Mouse (Mus musculus): ENCODE data around the gene Fam47e.
"Not testable (repeated sequence)": the region's sequence is repeated elsewhere in the genome, so short reads cannot be mapped to it uniquely, and the experiment has no call there.

The Fam47e gene

GRCm38 (mm10) chr5:92554891-92555511 lies at the start of gene Fam47e:
Fam47e (plus strand) TSS chr5:92555069.
- CTCF ChIA-PET, result interaction anchor here in 2 of 4 experiments (0.6 to 2.4 kb wide), 5 partner anchors 15 to 157 kb away, joined by 3 to 7 read pairs (median 4); no protein-coding TSS in a partner anchor
- POLR2A ChIA-PET, result interaction anchor here in 2 of 4 experiments (0.5 to 1.6 kb wide), 3 partner anchors 120 to 255 kb away, joined by 3 to 4 read pairs (median 3); partner anchors contain the start of gene Ccdc158 (in 1 of the 2)

- CTCF ChIA-PET, result interaction anchor here in 1 of 4 experiments (1.8 to 2.6 kb wide), 2 partner anchors 12 to 44 kb away, joined by 7 to 17 read pairs; no protein-coding TSS in a partner anchor
- POLR2A ChIA-PET, result interaction anchor here in 3 of 4 experiments (0.7 to 4.8 kb wide), 6 partner anchors 12 to 514 kb away, joined by 3 to 60 read pairs (median 4); no protein-coding TSS in a partner anchor
Observed at GRCm38 (mm10) chr5:92505402-92505865, 49.4 kb upstream of the Fam47e start.

- POLR2A ChIA-PET, result interaction anchor here in 3 of 4 experiments (0.5 to 2.2 kb wide), 9 partner anchors 8 to 512 kb away, joined by 3 to 10 read pairs (median 3); partner anchors contain the start of gene G3bp2 (in 1 of the 3)
Observed at GRCm38 (mm10) chr5:92506301-92506729, 48.6 kb upstream of the Fam47e start.

GRCm38 (mm10) chr5:92506733-92507132 lies 48.1 kb upstream of the Fam47e start, which contains the start of gene Scarb2:
Scarb2 (minus strand) TSS chr5:92506833.
- ChIA-PET POLR2A (interaction anchor here in 3 of 4 experiments (0.5 to 2.2 kb wide), 9 partner anchors 9 to 511 kb away, joined by 3 to 10 read pairs (median 3); partner anchors contain the start of gene G3bp2 (in 1 of the 3)), CTCF (interaction anchor here (0.6 to 1.5 kb wide), 12 partner anchors 9 to 393 kb away, joined by 3 to 10 read pairs (median 4); no protein-coding TSS in a partner anchor)

More at GRCm38 (mm10) chr5:92506301-92506729, 48.6 kb upstream of the Fam47e start:
- CTCF ChIA-PET, result interaction anchor here (0.6 to 1.5 kb wide), 12 partner anchors 8 to 393 kb away, joined by 3 to 10 read pairs (median 4); no protein-coding TSS in a partner anchor

- ChIA-PET POLR2A (interaction anchor here in 1 of 4 experiments (0.5 to 1.4 kb wide), 2 partner anchors 12 to 18 kb away, joined by 3 to 4 read pairs; no protein-coding TSS in a partner anchor), CTCF (interaction anchor here in 1 of 4 experiments (0.7 kb wide), 1 partner anchor 45 kb away, joined by 3 read pairs; no protein-coding TSS in a partner anchor)
Observed at GRCm38 (mm10) chr5:92508853-92509252, 46.0 kb upstream of the Fam47e start.

- CTCF ChIA-PET, result no interaction called here
- POLR2A ChIA-PET, result interaction anchor here in 1 of 4 experiments (1.3 kb wide), 1 partner anchor 15 kb away, joined by 4 read pairs; no protein-coding TSS in a partner anchor
Observed at GRCm38 (mm10) chr5:92511256-92511655, 43.6 kb upstream of the Fam47e start.

- CTCF ChIA-PET, result no interaction called here
- POLR2A ChIA-PET, result interaction anchor here in 1 of 4 experiments (1.3 kb wide), 1 partner anchor 14 kb away, joined by 4 read pairs; no protein-coding TSS in a partner anchor
Observed at GRCm38 (mm10) chr5:92512066-92512465, 42.8 kb upstream of the Fam47e start.

- CTCF ChIA-PET, result not testable (repeated sequence)
- POLR2A ChIA-PET, result interaction anchor here in 1 of 4 experiments (0.8 kb wide), 1 partner anchor 13 kb away, joined by 4 read pairs; no protein-coding TSS in a partner anchor
Observed at GRCm38 (mm10) chr5:92521131-92521530, 33.7 kb upstream of the Fam47e start.

- CTCF ChIA-PET, result no interaction called here
- POLR2A ChIA-PET, result interaction anchor here in 1 of 4 experiments (1.7 kb wide), 1 partner anchor 63 kb away, joined by 5 read pairs; no protein-coding TSS in a partner anchor
Observed at GRCm38 (mm10) chr5:92524821-92525258, 30.0 kb upstream of the Fam47e start.

- CTCF ChIA-PET, result interaction anchor here in 1 of 4 experiments (1.0 kb wide), 1 partner anchor 15 kb away, joined by 4 read pairs; no protein-coding TSS in a partner anchor
Observed at GRCm38 (mm10) chr5:92539698-92540097, 15.2 kb upstream of the Fam47e start.

GRCm38 (mm10) chr5:92552611-92553010 lies 2.3 kb upstream of the Fam47e start:
- ChIA-PET CTCF (no interaction called here), POLR2A (no interaction called here)

More at GRCm38 (mm10) chr5:92539698-92540097, 15.2 kb upstream of the Fam47e start:
- POLR2A ChIA-PET, result interaction anchor here in 1 of 4 experiments (1.3 kb wide), 1 partner anchor 35 kb away, joined by 3 read pairs; no protein-coding TSS in a partner anchor

GRCm38 (mm10) chr5:92553939-92554338 lies 930 bp upstream of the Fam47e start:
- ChIA-PET POLR2A (interaction anchor here in 1 of 4 experiments (0.6 to 0.7 kb wide), 2 partner anchors 54 to 574 kb away, joined by 3 to 4 read pairs; no protein-coding TSS in a partner anchor), CTCF (interaction anchor here (0.5 to 2.4 kb wide), 9 partner anchors 13 to 272 kb away, joined by 3 to 7 read pairs (median 4); no protein-coding TSS in a partner anchor)

GRCm38 (mm10) chr5:92554443-92554842 lies 426 bp upstream of the Fam47e start:
- POLR2A ChIA-PET, result interaction anchor here in 2 of 4 experiments (0.5 to 1.6 kb wide), 4 partner anchors 54 to 254 kb away, joined by 3 to 4 read pairs (median 3); partner anchors contain the start of gene Ccdc158 (in 1 of the 2)
- CTCF ChIA-PET, result interaction anchor here in 3 of 4 experiments (0.6 to 2.4 kb wide), 6 partner anchors 14 to 156 kb away, joined by 3 to 7 read pairs (median 4); no protein-coding TSS in a partner anchor

GRCm38 (mm10) chr5:92555905-92556304 lies 1.0 kb downstream of the Fam47e start:
- POLR2A ChIA-PET, result interaction anchor here in 1 of 4 experiments (0.5 to 1.6 kb wide), 3 partner anchors 132 to 246 kb away, joined by 3 read pairs; partner anchors contain the start of gene Sdad1

GRCm38 (mm10) chr5:92557508-92557907 lies 2.6 kb downstream of the Fam47e start:
- ChIA-PET CTCF (no interaction called here), POLR2A (no interaction called here)

More at GRCm38 (mm10) chr5:92555905-92556304, 1.0 kb downstream of the Fam47e start:
- CTCF ChIA-PET, result interaction anchor here in 1 of 4 experiments (0.6 kb wide), 1 partner anchor 993 kb away, joined by 3 read pairs; no protein-coding TSS in a partner anchor

GRCm38 (mm10) chr5:92560201-92560600 lies 5.3 kb downstream of the Fam47e start:
- POLR2A ChIA-PET, result no interaction called here
- CTCF ChIA-PET, result interaction anchor here in 1 of 4 experiments (0.6 kb wide), 1 partner anchor 178 kb away, joined by 3 read pairs; no protein-coding TSS in a partner anchor

- ChIA-PET CTCF (no interaction called here), POLR2A (no interaction called here)
Observed at GRCm38 (mm10) chr5:92562002-92562401, 7.1 kb downstream of the Fam47e start.

- CTCF ChIA-PET, result interaction anchor here in 2 of 4 experiments (0.7 to 1.1 kb wide), 2 partner anchors 12 to 85 kb away, joined by 3 to 4 read pairs; no protein-coding TSS in a partner anchor
- POLR2A ChIA-PET, result interaction anchor here in 1 of 4 experiments (0.7 to 1.0 kb wide), 2 partner anchors 10 to 184 kb away, joined by 3 read pairs; no protein-coding TSS in a partner anchor
Observed at GRCm38 (mm10) chr5:92571232-92571631, 16.4 kb downstream of the Fam47e start.
